ENCODE assay signal across 24 mouse cellular contexts in genomic region chr17:27767120-27767519, GRCm38 (mm10). TPM values are rescaled to one million over a fixed set of nuclear protein-coding genes. Genes with fewer than 3 reads are reported as not detected.
A peak's percentile ranks its signal among the peaks of the same experiment; 100 is the strongest.
DNase-seq lines count a peak whose midpoint lies in the region; ATAC-seq and TF ChIP-seq lines count a peak whose summit lies in the region.
"Had no signal": no experiment of that assay in that cellular context is flagged by ENCODE, and none has a peak within 500 bp of the region (broad histone marks: within the 10 kb centered on the region; RNA-seq: fewer than 3 reads in every experiment).

No protein-coding gene starts in this region.

- no peak for TF ChIP-seq POLR2A in MEL (IDR thresholded peaks at IDR 0.05; ENCODE audit: control insufficient read depth in 1 of 2, insufficient read depth in 1 of 2, low read depth in 1 of 2, low read length in 2 of 2, poor library complexity in 1 of 2)

- H3K79me2 ChIP-seq in C2C12 (ENCODE audit: control insufficient read depth, insufficient read depth) (peaks cover 69% of the 10 kb centered on the region), MEL (ENCODE audit: control insufficient read depth, insufficient read depth, low read length, poor library complexity) (no peaks in the 10 kb centered on the region)

- H3K9ac ChIP-seq in MEL (ENCODE audit: control insufficient read depth, low read depth, low read length, poor library complexity, severe bottlenecking), result no peak overlapping the region
- H3K9ac ChIP-seq: forebrain, embryonic 15.5 days; heart, embryonic 15.5 days; liver, postnatal 0 days; neural tube, embryonic 13.5 days had no signal

- H3K27me3 ChIP-seq in C2C12 (ENCODE audit: control insufficient read depth, insufficient read depth, insufficient read length), result no peaks in the 10 kb centered on the region
- no peaks in the 10 kb centered on the region for H3K27me3 ChIP-seq in MEL (ENCODE audit: control insufficient read depth in 1 of 2, insufficient read depth in 2 of 2, low read length in 2 of 2)
- H3K27me3 ChIP-seq: forebrain, embryonic 15.5 days; heart, embryonic 15.5 days; neural tube, embryonic 13.5 days; Patski had no signal

- 0 out of 2 replicates have a peak, but pooled peaks have one; percentile 33 for ATAC-seq in megakaryocyte, adult 5-6 weeks (ENCODE audit: poor library complexity, severe bottlenecking)
- ATAC-seq: forebrain, embryonic 15.5 days; hindbrain, postnatal 0 days; intestine, postnatal 0 days; liver, postnatal 0 days; Patski had no signal

- peaks cover 47% of the 10 kb centered on the region for H3K36me3 ChIP-seq in C2C12 (ENCODE audit: control insufficient read depth, insufficient read depth)
- H3K36me3 ChIP-seq in MEL (ENCODE audit: control insufficient read depth in 1 of 2, insufficient read depth in 2 of 2, low read length in 2 of 2), result peaks cover 0 to 20% of the 10 kb centered on the region in 2 experiments; a peak in 2 of 4 replicates

- H3K27ac ChIP-seq in left cerebral cortex, adult 2 months, result peak overlapping the region; percentile 18; the same call in 1 of the 2 replicates
- no peak overlapping the region for H3K27ac ChIP-seq in MEL (ENCODE audit: control insufficient read depth, low read depth, low read length)
- H3K27ac ChIP-seq: forebrain, embryonic 15.5 days; heart, adult 2 months; heart, embryonic 15.5 days; hindbrain, postnatal 0 days; neural tube, embryonic 13.5 days had no signal

- TF ChIP-seq CTCF in left cerebral cortex, adult 2 months (IDR thresholded peaks at IDR 0.05), result no peak
- TF ChIP-seq CTCF in C2C12 (IDR thresholded peaks at IDR 0.05; ENCODE audit: control insufficient read depth, insufficient read depth, insufficient read length), result no peak
- no peak for TF ChIP-seq CTCF in MEL (IDR thresholded peaks at IDR 0.05 in 2 of 3, conservative IDR thresholded peaks at IDR 0.05 in 1 of 3; ENCODE audit: control insufficient read depth in 1 of 3, insufficient read depth in 1 of 3, low read depth in 2 of 3, low read length in 3 of 3, poor library complexity in 1 of 3, severe bottlenecking in 1 of 3)

- intact Hi-C loops in left cerebral cortex, adult 2 months (cut with DNase I), result no loop called here

- H3K9me3 ChIP-seq in MEL (replicated peaks; ENCODE audit: insufficient read depth, low read length), result no peaks in the 10 kb centered on the region
- H3K9me3 ChIP-seq: forebrain, embryonic 15.5 days; heart, embryonic 15.5 days; neural tube, embryonic 13.5 days had no signal

- H3K4me1 ChIP-seq in MEL (ENCODE audit: control insufficient read depth in 1 of 2, insufficient read depth in 2 of 2, low read length in 2 of 2), result no peaks in the 10 kb centered on the region
- H3K4me1 ChIP-seq: forebrain, embryonic 15.5 days had no signal

- TF ChIP-seq RAD21 in MEL (IDR thresholded peaks at IDR 0.05; ENCODE audit: low read depth, low read length), result no peak

- no peak overlapping the region for H3K4me3 ChIP-seq in left cerebral cortex, adult 2 months
- H3K4me3 ChIP-seq in C2C12 (ENCODE audit: insufficient read depth, poor library complexity, severe bottlenecking), result no peak overlapping the region
- H3K4me3 ChIP-seq in MEL (ENCODE audit: control insufficient read depth in 1 of 2, insufficient read depth in 1 of 2, low read depth in 2 of 2, low read length in 2 of 2), result no peak overlapping the region
- H3K4me3 ChIP-seq: forebrain, embryonic 15.5 days; heart, adult 2 months; heart, embryonic 15.5 days; neural tube, embryonic 13.5 days had no signal

- DNase-seq in left cerebral cortex, adult 2 months (ENCODE audit: extremely low spot score in 1 of 2, low spot score in 2 of 2), result no peak
- no peak for DNase-seq in left cerebral cortex, adult 18-20 months (ENCODE audit: low spot score in 2 of 2)
- DNase-seq in MEL (ENCODE audit: low read depth, low spot score), result peak; percentile 21
- no peak for DNase-seq in heart, adult 9 months (ENCODE audit: low spot score in 2 of 2)
- no peak for DNase-seq in lung, postnatal 4 days
- DNase-seq in spleen, postnatal 10 days (ENCODE audit: low spot score in 2 of 2), result no peak
- DNase-seq: adrenal gland, adult 8-10 months; cerebellum, postnatal 10 days; embryo, embryonic 11 days; gastrocnemius, postnatal 14 days; heart, adult 2 months; heart, postnatal 4 days; liver, postnatal 0 days; lung, postnatal 10 days; thymus, adult 18-20 months had no signal

- peaks cover 25% of the 10 kb centered on the region for H3K79me3 ChIP-seq in C2C12 (ENCODE audit: low read depth)

- TF ChIP-seq EP300 in MEL (IDR thresholded peaks at IDR 0.05; ENCODE audit: low read depth in 1 of 2, low read length in 2 of 2), result no peak

- peak overlapping the region; percentile 46 for H3ac ChIP-seq in C2C12 (ENCODE audit: control insufficient read depth, insufficient read length, low read depth)

TF ChIP-seq in C2C12, 6 proteins besides CTCF, POLR2A, EP300 and RAD21:
- no peak for TF ChIP-seq MYOD1 (IDR thresholded peaks at IDR 0.05; ENCODE audit: control insufficient read depth, insufficient read length, low read depth)
- TF ChIP-seq FOSL1 (IDR thresholded peaks at IDR 0.05; ENCODE audit: insufficient read depth, low read length, poor library complexity, severe bottlenecking), result no peak
- TF ChIP-seq USF1 (IDR thresholded peaks at IDR 0.05; ENCODE audit: low read depth), result no peak
- TF ChIP-seq MYOG (IDR thresholded peaks at IDR 0.05; ENCODE audit: control insufficient read depth, extremely low read depth, insufficient read length), result no peak

TF ChIP-seq in MEL, 35 proteins besides CTCF, POLR2A, EP300 and RAD21:
- TF ChIP-seq NRF1 (IDR thresholded peaks at IDR 0.05; ENCODE audit: insufficient read depth, low read depth, low read length, poor library complexity, severe bottlenecking) (no peak), POLR2AphosphoS2 (IDR thresholded peaks at IDR 0.05; ENCODE audit: low read length) (no peak), CHD1 (IDR thresholded peaks at IDR 0.05; ENCODE audit: low read depth, low read length) (no peak), ZC3H11A (IDR thresholded peaks at IDR 0.05; ENCODE audit: low read depth, low read length) (no peak), JUND (IDR thresholded peaks at IDR 0.05; ENCODE audit: low read depth, low read length) (no peak), E2F4 (IDR thresholded peaks at IDR 0.05; ENCODE audit: borderline replicate concordance, low read depth, low read length) (no peak), MYC (IDR thresholded peaks at IDR 0.05; ENCODE audit: low read depth, low read length) (no peak), POLR2AphosphoS5 (IDR thresholded peaks at IDR 0.05; ENCODE audit: borderline replicate concordance, low read depth, low read length) (no peak), ZNF384 (IDR thresholded peaks at IDR 0.05; ENCODE audit: low read depth, low read length) (no peak), MAZ (IDR thresholded peaks at IDR 0.05; ENCODE audit: low read depth, low read length) (no peak), HCFC1 (IDR thresholded peaks at IDR 0.05; ENCODE audit: low read depth, low read length) (no peak), TAL1 (IDR thresholded peaks at IDR 0.05; ENCODE audit: low read length) (no peak), ETS1 (IDR thresholded peaks at IDR 0.05; ENCODE audit: low read depth, low read length) (no peak), TCF12 (IDR thresholded peaks at IDR 0.05; ENCODE audit: low read depth, low read length) (no peak), NELFE (IDR thresholded peaks at IDR 0.05; ENCODE audit: low read depth, low read length) (no peak), UBTF (IDR thresholded peaks at IDR 0.05; ENCODE audit: borderline replicate concordance, insufficient read depth, low read depth, low read length) (no peak), RCOR1 (IDR thresholded peaks at IDR 0.05; ENCODE audit: low read depth, low read length) (no peak), TBP (IDR thresholded peaks at IDR 0.05; ENCODE audit: low read depth, low read length) (no peak)

RNA-seq across cellular contexts. Expression of gene Spdef, which starts 38.4 kb away (rescaled TPM):
- total RNA-seq in left cerebral cortex, adult 2 months (2021), result under 1 TPM in 1 of 2 experiments, not detected in 1; 0.48 TPM
- total RNA-seq in left cerebral cortex, adult 18-20 months (2021), result under 1 TPM; 0.23 to 0.49 TPM
- polyA plus RNA-seq in C2C12 (2012; fragmentation: generic; extraction: Trizol), result not detected
- not detected in 2 replicates for total RNA-seq in MEL (2012; rRNA removed)
- polyA plus RNA-seq in MEL (2012; ENCODE audit: insufficient read depth in 1 of 2, insufficient read length in 2 of 2, low read depth in 1 of 2, low replicate concordance in 2 of 2, missing spikeins in 1 of 2), result under 1 TPM in 1 of 2 experiments, not detected in 1; 0.11 TPM
- not detected in 2 replicates for total RNA-seq in megakaryocyte, adult 5-6 weeks (2015)
- not detected in 2 replicates for total RNA-seq in megakaryocyte, adult 5-6 weeks (2017)
- total RNA-seq: heart, adult 2 months; liver, adult 2 months had no signal
- polyA plus RNA-seq: liver, postnatal 0 days; Patski had no signal

RNA-seq across cellular contexts. Expression of gene D17Wsu92e, which starts 53.3 kb away (rescaled TPM):
- 100 to 1,000 TPM; 219 to 228 TPM for total RNA-seq in left cerebral cortex, adult 2 months (2021)
- total RNA-seq in left cerebral cortex, adult 18-20 months (2021), result 100 to 1,000 TPM; 221 to 223 TPM
- polyA plus RNA-seq in C2C12 (2012; fragmentation: generic; extraction: Trizol), result 65.1 TPM
- total RNA-seq in MEL (2012; rRNA removed), result 66.5 and 72.5 TPM in 2 replicates
- polyA plus RNA-seq in MEL (2012; ENCODE audit: insufficient read depth in 1 of 2, insufficient read length in 2 of 2, low read depth in 1 of 2, low replicate concordance in 2 of 2, missing spikeins in 1 of 2), result 100 to 1,000 TPM in 1 of 2 experiments, not detected in 1; 108 TPM
- 40.4 and 43.6 TPM in 2 replicates for total RNA-seq in megakaryocyte, adult 5-6 weeks (2015)
- total RNA-seq in megakaryocyte, adult 5-6 weeks (2017), result 60.4 and 72.7 TPM in 2 replicates
